In the genomic region with DNA sequence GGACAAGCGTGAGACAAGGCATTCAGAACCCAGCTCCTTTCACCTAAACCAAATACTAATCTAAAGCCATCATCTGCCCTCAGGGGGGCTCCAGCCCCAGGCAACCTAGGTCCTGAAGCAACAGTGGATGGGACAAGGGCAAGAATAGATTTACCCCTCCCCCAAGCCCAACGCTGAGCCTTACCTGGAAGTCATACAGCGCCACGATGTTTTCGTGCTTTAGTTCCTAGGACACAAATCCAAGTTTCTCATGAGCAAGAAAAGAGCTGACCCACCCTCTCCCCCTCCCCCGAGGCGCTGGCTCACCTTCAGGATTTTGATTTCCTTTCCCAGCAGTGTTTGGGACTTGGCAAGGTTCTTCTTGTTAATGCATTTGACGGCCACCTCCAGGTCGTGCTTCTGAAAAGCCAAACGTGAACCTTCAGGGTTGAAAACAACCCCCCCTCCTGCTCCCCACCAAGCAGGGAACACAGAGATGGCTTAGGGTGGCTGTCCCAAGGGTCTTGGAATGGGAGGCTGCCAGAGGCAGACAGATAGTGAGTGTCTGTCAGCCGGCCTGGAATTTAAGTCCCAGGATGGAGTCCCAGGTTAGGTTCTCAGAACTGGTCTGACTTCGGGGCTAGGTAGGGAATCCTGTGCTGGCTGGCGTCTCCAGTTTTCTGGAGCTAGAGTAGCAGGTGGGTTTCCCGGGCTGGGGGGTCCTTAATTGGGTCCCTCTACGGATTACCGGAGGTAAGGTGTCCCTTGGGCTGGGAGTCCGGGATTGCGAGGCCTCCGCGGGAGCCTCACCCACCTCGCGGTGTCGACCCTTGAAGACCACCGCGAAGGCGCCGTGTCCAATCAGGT, we compare ENCODE assay signal across 8 mouse cellular contexts. TPM values are rescaled to one million over a fixed set of nuclear protein-coding genes. Genes with fewer than 3 reads are reported as not detected.
DNase-seq lines count a peak whose midpoint lies in the region; ATAC-seq lines count a peak whose summit lies in the region.

No protein-coding gene starts in this region.

- H3K9ac ChIP-seq in stomach, embryonic 16.5 days (ENCODE audit: low read length): peak overlapping the region; percentile 98

- no peaks in the 10 kb centered on the region for H3K27me3 ChIP-seq in stomach, embryonic 16.5 days (ENCODE audit: control insufficient read depth, insufficient read depth, low read length)

- H3K36me3 ChIP-seq in stomach, embryonic 16.5 days (ENCODE audit: control insufficient read depth, insufficient read depth, low read length): peaks cover 3% of the 10 kb centered on the region; the same call in 1 of the 2 replicates

- H3K27ac ChIP-seq in stomach, embryonic 16.5 days (ENCODE audit: low read length): peak overlapping the region; percentile 91

- peak; percentile 29 for DNase-seq in urinary bladder, postnatal 25 days (ENCODE audit: low spot score)
- DNase-seq in urinary bladder, postnatal 10 days (ENCODE audit: low spot score): no peak
- DNase-seq in cerebellum, adult 9-11 months: peak; percentile 78
- peak; percentile 33 to 41 for DNase-seq in heart, adult 9 months (ENCODE audit: low spot score in 2 of 2)
- peak; percentile 56 for DNase-seq in kidney, adult 9 months
- peak; percentile 22 for DNase-seq in lung, postnatal 14 days
- DNase-seq in left cerebral cortex, adult 11 months (ENCODE audit: low spot score): no peak

- H3K4me2 ChIP-seq in stomach, embryonic 16.5 days (ENCODE audit: low read depth, low read length): peak overlapping the region; percentile 96

- peaks cover 32% of the 10 kb centered on the region for H3K4me1 ChIP-seq in stomach, embryonic 16.5 days (ENCODE audit: control insufficient read depth, insufficient read depth, low read length)

- no peaks in the 10 kb centered on the region for H3K9me3 ChIP-seq in stomach, embryonic 16.5 days (replicated peaks; ENCODE audit: control insufficient read depth, low read length)

- no peak for ATAC-seq in stomach, embryonic 16.5 days (ENCODE audit: insufficient read depth, low FRiP score)

- WGBS in stomach, embryonic 16.5 days: 1% methylated on average over 27 of the region's 27 CpGs

- peak overlapping the region; percentile 87 for H3K4me3 ChIP-seq in stomach, embryonic 16.5 days (replicated peaks; ENCODE audit: low read length)

RNA-seq across cellular contexts. Expression of gene Ulk1, which starts 0.9 kb away (rescaled TPM):
- 12.0 and 12.8 TPM in 2 replicates for polyA plus RNA-seq in stomach, embryonic 16.5 days (2015; fragmentation: Nextera tagmentation; extraction: Ambion mirVana)

RNA-seq across cellular contexts. Expression of gene Pus1, which starts 28.6 kb away (rescaled TPM):
- 37.8 and 38.3 TPM in 2 replicates for polyA plus RNA-seq in stomach, embryonic 16.5 days (2015; fragmentation: Nextera tagmentation; extraction: Ambion mirVana)

RNA-seq across cellular contexts. Expression of gene Hscb, which starts 30.5 kb away (rescaled TPM):
- polyA plus RNA-seq in stomach, embryonic 16.5 days (2015; fragmentation: Nextera tagmentation; extraction: Ambion mirVana): 23.9 and 28.7 TPM in 2 replicates

RNA-seq across cellular contexts. Expression of gene Chek2, which starts 30.7 kb away (rescaled TPM):
- 29.2 and 31.3 TPM in 2 replicates for polyA plus RNA-seq in stomach, embryonic 16.5 days (2015; fragmentation: Nextera tagmentation; extraction: Ambion mirVana)

RNA-seq across cellular contexts. Expression of gene Ep400, which starts 38.5 kb away (rescaled TPM):
- 30.8 and 42.4 TPM in 2 replicates for polyA plus RNA-seq in stomach, embryonic 16.5 days (2015; fragmentation: Nextera tagmentation; extraction: Ambion mirVana)

Comparison
In these comparisons a context has a peak if more than half of its experiments do, and no peak if none do; other contexts are left out.
1. DNase-seq: peak in urinary bladder, postnatal 25 days (single experiment), cerebellum, adult 9-11 months (single experiment), heart, adult 9 months (2 of 2), kidney, adult 9 months (single experiment) and lung, postnatal 14 days (single experiment); none in urinary bladder, postnatal 10 days (single experiment) and left cerebral cortex, adult 11 months (single experiment).